Mouse (Mus musculus): ENCODE measurements around the gene Kif14.
A peak's percentile ranks its signal among the peaks of the same experiment; 100 is the strongest.

Gene Kif14

DNA sequence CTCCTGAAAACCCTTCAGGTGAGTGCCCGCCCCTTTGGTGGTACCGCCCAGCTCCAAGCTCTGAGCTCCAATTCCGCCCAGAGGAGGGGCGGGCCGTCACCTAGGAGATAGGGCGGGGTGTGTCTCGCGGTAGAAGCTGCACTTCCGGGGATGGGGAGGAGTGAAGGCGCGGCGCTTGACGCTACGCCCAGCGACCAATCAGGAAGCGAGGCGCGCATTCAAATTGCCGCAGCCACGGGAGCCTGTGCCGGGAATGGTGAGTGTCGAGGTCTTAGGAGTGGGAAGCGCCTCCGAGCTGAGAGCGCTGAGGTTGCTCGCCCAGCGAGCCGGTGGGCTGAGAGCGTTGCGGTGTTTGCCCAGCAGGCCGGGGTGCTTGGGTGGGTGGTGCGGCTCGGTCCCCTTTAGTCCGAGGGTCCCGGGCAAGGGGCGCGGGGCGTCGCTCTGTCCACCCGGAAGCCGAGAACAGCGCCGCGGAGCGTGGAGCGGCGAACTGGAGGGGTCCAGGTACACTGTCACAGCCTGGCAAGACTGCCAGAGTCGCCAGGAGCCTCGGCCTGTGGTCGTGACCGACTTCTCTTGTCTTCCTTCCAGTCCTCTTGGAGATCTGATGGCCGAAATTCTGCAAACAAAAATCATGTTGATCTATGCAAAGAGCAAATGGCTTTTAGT is at the start of gene Kif14:
Kif14 (plus strand) TSS at position 201 of the 669 bp plus-strand sequence.
- peak; percentile 95 for DNase-seq

DNA sequence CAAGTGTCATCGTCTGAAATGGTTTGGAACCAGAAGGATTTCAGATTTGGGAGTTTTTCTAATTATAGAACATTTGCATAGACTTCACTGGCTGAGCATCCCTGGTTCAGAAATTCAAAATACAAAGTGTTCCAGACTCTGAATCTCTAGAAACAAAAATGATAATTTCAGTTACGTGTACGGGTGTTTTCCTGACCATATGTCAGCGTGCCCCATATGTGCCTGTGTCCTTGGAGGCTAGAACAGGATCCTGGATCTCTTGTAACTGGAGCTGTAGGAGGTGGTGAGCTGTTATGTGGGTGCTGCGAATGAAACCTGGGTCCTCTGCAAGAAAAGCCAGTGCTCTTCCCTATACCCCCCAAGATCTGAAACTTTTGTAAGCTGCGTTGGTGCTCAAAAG is 47.8 kb upstream of the Kif14 start:
- DNase-seq = no peak

DNA sequence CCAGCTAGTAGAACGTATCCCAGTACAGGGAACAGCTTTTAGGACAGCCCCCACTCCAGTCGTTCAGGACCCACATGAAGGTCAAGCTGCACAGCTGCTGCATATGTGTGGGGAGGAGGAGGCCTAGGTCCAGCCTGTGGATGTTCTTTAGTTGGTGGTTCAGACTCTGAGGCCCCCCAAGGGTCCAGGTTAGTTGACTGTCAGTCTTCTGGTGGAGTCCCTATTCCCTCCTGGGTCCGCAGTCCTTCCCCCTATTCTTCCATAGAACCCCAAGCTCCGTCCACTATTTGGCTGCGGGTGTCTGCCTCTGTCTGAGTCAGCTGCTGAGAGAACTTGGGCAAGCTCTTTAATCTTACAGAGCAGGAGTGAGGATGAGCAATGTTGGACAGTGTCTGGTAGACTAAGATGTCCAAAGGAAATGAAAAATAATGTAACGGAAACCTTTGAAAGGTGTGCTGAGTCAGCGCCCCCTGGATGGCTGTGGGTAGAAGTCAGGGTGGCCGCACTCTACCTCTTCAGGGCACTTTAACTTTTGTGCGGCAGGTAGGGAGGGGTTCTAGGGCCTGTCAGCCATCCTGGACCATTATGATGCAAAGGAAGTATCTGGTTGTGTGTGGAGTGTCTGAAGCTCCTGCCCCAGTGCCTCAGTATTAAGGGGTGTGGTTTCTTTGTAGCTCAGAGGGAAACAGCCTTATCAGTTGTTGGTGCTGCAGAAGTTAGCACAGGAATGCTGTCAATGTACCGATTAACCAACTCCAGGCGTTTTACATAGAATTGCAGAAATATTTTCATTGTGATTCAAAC is 38.8 kb upstream of the Kif14 start:
- DNase-seq = no peak

DNA sequence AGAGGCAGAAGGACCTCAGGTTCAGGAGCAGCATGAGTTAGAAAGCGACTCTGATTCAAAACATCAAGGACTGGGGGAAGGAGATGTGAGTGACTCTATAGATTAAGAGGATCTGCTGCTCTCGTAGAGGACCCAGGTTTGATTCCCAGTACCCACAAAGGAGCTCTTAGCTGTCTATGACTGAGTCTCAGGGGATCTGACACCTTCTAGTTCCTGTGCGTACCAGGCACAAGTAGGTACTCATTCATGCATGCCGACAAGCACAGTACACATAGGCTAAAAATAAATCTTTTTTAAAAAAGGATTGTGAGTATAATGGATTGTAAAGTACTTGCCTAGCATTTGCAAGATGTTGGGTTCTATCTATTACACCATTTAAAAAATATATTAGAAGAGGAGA is 37.2 kb upstream of the Kif14 start:
- DNase-seq = no peak

DNA sequence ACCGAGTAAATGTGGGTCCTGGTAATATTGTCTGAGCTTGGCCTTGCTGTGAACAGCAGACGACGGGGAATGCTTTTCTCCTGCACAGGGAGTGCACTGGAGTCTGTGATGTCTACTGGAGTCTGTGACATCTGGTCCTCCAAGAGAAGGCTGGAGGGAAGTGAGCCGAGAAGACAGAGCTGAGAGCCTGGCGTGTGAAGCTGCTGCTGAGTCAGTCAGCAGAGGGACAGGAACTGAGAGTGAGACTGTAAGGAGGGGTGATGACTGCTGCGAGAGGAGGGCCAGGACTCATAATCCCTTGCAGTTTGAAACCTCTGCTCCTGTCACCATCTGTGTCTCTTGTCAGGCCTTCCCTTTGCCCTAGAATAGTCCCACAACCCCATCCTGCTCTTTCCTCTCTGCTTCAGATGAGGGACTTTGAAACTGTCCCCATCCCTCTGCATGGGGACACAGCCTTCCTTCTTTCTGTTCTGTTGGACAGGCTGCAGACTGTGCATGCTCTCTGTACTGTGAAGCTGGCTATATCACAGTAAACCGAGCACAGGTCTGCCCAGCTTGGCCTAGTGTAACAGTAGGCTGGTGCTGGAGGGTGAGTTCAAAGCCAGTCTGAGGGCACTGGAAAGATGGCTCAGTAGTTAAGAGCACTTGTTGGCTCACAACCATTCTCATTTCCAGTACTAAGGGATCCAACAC is 35.9 kb upstream of the Kif14 start:
- DNase-seq = no peak

DNA sequence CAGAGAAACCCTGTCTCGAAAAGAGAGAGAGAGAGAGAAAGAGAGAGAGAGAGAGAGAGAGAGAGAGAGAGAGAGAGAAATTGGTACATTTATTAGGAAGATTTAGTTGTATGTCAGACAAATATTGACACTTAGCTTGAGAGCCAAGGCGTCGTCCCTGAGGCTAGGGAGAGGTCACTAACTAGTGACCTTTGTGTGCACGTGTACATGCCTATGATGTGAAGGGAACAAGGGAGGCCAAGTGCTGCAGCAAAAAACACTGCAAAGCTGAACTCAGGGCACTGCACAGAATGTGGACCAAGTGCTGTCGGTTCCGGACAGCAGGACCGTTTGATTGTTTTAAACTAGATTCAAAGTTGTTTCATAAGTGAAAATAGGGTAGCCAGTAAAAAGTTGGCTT is 25.4 kb upstream of the Kif14 start:
- DNase-seq = no peak

DNA sequence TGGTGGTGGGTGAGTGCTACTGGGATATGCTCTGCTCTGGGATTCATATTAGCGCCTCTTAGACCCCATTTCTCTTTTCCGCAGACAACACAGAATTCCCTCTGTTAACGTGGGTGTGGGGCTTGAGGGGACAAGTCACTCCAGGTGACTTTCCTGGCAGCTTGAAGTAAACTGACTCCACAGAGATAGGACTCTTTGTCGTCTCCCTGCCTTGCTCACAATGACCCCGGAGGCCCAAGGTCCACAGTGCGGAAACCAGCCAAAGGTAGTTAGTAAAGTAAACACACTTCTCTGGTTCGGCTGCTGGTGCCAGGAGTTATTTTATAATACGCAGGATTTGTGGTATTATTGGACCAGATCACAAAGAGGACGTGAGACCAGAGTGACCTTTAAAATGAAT is 23.3 kb upstream of the Kif14 start:
- DNase-seq = no peak

DNA sequence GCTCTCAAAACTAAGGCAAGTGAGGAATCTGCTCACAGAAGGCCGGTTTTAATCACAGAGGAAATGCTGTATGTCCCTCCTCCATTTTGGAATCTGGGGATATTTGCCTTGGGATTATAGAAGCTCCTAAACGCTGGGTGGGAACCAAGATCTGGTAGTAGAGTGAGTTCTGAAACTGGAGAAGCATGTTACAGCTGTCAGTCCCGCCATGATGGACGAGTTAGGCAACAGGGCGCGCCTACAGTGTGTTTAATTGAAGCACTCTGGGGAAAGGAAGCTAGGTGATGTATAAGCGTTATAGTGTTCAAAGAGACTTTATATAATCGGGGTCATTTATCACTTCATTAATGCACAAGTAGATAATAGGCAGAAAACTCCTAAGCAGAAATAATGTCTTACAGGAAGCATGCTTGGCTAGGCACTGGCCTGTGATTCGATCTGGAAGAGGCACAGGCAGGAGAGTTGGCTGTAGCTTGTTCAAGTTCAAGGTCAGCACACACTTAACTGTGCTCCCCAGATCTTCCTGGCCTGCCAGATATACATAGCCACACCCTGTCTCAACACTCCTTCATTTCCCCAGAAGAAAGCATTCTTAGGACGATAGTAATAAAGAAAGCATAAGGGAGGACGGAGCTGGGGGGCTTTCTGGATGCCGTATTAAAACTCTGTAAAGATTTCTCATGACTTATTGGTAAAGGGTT is 21.4 kb upstream of the Kif14 start:
- no peak for DNase-seq

DNA sequence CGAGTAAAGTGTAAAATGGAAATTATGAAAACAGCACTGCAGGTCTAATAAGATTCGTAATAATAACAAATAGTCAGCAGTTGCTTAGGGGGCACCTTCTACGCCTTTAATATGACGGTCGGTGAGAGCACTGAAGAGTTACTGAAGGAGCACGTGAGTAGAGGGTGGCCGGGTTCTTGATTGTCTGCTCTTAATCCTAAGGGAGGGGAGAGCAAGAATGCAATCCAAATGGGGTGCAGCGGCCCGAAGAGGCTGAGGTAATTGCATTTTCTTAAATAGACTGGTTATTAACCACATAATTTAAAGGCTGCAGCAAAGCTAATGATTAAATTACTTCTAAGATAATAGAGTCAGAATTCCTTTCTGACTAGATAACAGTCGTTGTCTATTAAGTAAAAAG is 19.2 kb upstream of the Kif14 start:
- no peak for DNase-seq

DNA sequence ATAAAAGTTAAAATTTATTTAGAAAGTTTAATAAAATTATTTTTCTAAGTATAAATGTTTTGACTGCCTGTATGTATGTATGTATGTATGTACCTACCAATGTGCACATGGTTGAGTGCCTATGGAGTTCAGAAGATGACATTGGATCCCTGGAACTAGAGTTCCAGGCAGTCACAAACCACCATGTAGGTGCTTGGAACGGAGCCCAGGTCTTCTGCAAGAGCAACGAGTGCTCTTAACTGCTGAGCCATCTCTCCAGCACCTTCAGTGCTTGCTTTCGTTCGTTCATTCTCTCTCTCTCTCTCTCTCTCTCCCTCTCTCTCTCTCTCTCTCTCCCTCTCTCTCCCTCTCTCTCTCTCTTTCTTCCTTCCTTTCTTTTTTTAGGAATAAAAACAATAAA is 18.8 kb upstream of the Kif14 start:
- DNase-seq = no peak

DNA sequence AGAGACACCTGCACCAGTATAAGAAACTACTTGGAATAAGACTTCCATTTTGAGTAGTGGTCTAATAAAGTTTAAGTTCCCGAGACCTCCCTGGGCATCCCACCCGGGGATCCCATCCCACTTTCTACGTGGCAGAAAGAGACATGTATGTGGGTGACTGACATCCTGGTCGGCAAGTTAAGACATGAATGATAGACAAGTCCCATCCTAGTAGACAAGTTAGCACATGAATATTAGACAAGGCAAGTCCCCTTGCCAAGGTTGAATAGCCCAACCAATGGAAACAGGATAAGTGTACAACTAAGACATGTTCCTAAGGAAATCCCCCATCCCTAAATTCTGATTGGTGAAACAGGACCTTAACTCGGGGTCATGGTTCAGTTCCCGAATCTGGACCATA is 16.6 kb upstream of the Kif14 start:
- DNase-seq = no peak

DNA sequence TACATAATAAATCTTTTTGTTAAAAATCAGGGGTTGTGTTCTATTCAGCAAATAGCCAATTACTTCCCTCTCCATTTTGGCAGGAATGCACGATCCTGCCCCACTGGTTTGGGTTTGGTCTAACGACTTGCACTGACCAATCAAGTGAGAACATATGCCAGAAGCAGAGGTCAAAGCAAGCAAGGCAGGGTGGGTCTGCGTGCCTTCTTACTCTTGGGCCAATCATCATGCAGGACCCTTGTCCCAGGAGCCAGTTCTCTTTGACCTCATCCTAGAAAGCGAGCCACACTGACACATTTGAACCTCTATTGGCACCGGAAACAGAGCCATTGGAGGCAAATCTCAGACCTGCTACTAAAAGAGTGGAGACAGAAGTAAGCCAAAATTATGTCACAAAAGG is 15.9 kb upstream of the Kif14 start:
- DNase-seq = no peak

DNA sequence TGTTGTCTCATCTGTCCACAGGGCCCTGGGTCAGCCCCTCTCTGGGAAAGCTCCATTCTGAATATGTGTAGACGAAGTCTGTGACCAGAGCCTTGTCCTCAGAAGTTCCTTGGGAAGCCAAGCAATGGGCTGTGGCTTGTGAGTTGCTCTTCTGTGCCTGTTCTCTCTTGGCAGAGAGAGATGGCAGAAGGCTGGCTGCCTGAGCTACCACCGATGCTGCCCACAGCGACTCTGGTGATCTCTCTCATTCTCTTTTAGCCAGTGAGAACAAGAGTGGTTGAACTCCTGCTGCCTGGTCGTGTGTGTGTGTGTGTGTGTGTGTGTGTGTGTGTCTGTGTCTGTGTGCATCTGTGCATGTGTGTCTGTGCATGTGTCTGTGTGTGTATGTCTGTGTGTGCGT is 13.7 kb upstream of the Kif14 start:
- DNase-seq = no peak

DNA sequence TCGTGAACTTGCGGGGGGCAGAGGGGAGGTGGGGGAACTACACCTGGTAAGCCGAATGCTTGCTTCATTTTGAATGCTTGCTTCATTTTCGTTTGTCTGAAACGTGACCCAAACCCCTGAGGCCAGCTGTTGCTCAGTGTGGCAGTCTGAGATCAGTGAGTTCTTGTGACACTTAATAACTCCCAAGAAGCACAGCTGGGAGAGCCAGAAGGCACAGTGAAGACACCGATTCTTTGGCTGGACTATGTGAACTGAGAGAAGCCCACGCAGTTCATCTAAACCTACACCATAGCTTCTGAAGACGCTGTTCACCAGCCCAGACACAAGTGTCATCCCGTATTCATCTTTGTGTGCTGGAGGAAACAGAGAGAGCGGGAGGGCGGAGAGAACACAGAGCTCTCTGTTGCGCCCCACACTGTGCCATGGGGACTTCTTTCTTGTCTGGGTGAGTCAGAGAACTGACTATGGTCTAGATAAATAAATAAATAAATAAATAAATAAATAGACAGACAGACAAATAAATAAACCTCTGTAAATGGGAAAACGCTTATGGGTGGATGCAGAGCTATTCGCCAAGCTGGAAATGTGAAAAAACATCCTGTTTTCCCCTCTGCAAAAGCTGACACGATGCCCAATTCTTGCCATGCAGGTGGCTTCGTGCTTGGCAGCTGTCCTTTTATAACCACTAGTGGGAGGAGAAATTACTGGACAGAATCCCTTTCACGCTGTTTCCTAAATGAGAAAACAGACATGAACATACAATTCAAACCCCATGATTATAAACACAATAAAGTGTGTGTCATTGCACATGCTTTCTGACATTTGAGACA is 10.2 kb upstream of the Kif14 start:
- no peak for DNase-seq

DNA sequence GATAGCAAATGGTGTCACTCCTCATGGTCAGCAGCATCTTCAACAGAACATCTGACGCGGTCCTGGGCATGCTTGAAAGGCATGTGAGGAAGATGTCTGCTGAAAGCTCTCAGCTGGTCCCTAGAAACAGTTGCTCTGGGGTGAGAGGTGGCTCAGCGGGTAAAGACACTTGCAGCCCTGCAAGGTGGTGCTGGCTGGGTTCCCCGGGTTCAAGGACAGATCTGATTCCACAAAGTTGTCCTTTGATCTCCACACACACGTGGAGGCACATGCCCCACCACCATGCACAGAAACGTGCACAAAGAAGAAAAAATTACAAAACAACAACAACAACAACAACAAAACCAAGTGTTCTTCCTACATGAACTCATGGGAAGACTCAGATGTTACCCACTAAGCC is 9.4 kb upstream of the Kif14 start:
- no peak for DNase-seq

DNA sequence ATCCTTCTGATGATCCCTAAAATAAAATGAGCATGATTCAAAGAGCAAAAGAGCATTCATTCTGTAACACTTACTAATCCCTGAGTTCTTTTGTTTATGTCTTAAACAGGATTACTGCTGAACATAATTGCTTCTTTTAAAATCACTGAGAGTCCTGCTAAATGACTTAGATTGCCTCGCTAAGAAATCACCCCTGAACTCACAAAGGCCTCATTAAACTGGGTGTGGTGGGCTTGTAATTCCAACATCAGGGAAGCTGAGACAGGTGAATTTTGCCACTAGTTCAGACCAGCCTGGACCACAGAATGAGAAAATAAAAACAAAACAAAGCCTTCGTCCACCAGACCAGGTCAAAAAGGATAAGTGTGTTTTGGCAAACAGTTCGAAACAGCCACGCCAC is 8.7 kb upstream of the Kif14 start:
- DNase-seq = no peak

DNA sequence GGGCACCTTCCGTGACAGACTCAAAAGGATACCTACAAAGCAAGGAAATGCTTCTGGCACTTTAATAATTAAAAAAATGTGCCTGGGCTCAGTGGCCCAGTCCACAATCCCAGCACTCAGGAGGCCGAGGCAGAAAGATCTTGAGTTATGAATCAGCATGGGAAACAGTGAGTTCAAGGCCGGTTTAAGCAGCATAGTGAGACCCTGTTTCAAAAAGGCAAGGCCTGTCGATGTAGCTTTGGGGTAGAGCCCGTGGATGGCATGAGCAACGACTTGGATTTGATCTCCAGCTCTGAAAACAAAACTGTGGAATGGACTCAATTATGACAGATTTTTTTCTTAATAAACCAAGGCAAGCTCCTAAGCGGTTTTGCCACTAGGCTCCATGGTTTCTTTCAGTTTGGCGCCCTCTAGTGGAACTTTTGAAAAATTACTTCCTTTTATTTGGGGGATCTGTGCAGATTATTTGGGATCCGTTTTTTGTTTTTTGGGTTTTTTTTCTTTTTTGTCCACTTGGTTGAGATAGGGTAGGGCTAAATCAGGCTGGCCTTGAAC is 7.4 kb upstream of the Kif14 start:
- DNase-seq = peak; percentile 19

DNA sequence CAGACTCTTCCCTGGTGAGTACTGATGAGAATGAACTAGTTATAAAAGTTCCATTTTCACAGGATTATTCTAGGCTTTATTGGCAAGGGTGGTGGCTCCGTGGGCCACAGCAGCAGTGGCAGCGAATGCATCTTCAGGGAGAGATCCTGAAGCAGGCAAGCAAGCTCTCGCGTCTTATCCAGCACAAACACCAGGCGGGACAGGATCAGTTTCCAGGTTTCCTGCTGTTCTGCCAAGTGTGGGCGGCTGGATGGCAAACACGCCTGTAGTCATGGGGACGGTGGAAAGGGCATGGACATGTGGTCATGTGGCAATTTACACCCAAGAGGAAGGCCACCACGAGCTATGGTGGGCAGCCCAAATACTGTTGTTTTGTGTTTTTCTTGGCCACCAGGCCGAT is 3.7 kb upstream of the Kif14 start:
- no peak for DNase-seq

DNA sequence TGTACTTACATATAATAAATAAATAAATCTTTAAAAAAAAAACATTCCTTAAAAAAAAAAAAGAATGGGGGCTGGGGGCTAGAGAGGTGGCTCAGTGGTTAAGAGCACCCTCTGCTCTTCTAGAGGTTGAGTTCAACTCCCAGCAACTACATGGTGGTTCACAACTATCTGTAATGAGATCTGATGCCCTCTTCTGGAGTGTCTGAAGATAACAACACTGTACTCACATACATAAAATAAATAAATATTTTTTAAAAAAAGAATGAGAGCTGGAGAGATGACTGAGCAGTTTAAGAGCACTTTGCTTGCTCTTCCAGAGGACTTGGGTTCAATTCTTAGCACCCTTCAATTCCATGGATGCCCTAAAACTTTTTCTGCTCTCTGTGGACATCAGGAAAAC is 975 bp upstream of the Kif14 start:
- DNase-seq = no peak

DNA sequence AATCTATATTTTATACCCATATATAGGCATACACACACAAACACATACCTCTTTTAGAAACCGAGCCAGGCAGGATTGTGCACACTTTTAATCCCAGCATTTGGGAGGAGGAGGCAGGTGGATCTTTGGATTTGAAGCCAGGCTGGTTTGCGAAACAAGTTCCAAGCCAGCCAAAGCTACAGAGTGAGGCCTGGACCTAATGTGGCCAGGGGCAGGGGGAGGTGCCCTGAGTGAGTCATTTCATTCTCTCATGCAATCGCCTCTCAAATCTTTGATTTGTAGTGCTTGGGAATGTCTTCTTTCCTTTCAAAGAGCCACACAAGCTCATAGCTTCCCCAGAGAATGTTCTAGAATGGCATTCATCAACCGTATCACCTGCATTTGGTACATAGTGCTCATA is 3.3 kb downstream of the Kif14 start:
- DNase-seq = no peak

DNA sequence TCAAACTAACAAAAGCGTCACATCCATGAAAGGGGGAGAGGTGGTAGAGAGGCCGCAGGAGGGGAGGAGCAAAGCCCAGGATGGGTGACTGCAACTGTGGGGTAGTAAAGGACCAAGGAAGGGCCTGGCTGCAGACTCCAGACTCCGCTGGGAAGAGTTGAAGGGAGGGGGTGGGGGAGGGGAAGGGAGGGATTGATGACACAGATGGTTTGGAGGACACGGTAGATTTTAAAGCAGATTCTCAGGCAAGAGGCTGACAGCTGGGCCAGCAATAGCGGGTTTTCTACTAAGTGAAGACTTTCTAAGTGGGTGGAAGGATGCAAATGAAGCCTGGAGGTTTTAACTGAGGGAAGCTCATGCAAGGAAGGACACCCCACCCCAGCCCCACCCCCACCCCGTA is 4.3 kb downstream of the Kif14 start:
- DNase-seq = no peak

DNA sequence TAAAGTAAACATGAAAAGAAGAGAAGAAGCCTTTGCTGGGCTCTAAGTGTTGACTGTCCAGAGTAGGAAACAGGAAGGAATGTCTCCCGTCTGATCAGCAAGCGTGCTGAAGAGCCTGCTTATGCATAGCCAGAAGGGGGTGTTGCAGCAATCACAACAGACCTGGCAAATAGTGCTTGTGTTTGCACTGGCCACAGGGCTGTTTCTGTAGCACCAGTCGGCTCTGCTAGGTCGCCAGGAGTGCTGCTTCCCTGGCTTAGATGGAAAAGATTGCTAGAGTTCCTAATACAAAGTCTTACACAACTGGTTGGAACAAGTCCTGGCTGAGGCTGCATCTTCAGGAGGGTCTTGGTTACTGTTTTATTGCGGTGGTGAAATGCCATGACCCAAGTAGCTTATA is 25.5 kb downstream of the Kif14 start:
- DNase-seq = no peak
